Mouse (Mus musculus): ENCODE data around the gene Krtcap2. TPM values are rescaled to one million over a fixed set of nuclear protein-coding genes. Genes with fewer than 3 reads are reported as not detected.

Gene Krtcap2
- polyA plus RNA-seq, 1 experiment from 2014 or later, result 271 TPM

- Histone ChIP-seq H3K9me3 (replicated peaks) (no peaks in the 10 kb centered on the region), H3K27ac (peak overlapping the region; percentile 62), H3K4me2 (replicated peaks) (peak overlapping the region; percentile 89), H3K36me3 (no peaks in the 10 kb centered on the region), H3K9ac (peak overlapping the region; percentile 61), H3K4me3 (peak overlapping the region; percentile 43), H3K27me3 (peaks cover 52% of the 10 kb centered on the region), H3K4me1 (peaks cover 39% of the 10 kb centered on the region)
- ATAC-seq (ENCODE audit: low FRiP score), result peak; percentile 70
- 2% methylated on average over 35 of the region's 35 CpGs for WGBS
Measured at GRCm38 (mm10) chr3:89279153-89279890, 33.6 kb downstream of the Krtcap2 start.

GRCm38 (mm10) chr3:89280050-89280605 lies 34.4 kb downstream of the Krtcap2 start:
- H3K4me2 ChIP-seq (replicated peaks), result peak overlapping the region; percentile 89
- no peaks in the 10 kb centered on the region for H3K9me3 ChIP-seq (replicated peaks)
- H3K4me3 ChIP-seq, result peak overlapping the region; percentile 43
- H3K9ac ChIP-seq, result peak overlapping the region; percentile 61
- no peak overlapping the region for H3K27ac ChIP-seq
- no peaks in the 10 kb centered on the region for H3K36me3 ChIP-seq
- H3K27me3 ChIP-seq, result peaks cover 52% of the 10 kb centered on the region
- peaks cover 39% of the 10 kb centered on the region for H3K4me1 ChIP-seq
- peak; percentile 7 for ATAC-seq (ENCODE audit: low FRiP score)
- under 1% methylated on average over 29 of the region's 29 CpGs for WGBS

GRCm38 (mm10) chr3:89280606-89281511 lies 35.1 kb downstream of the Krtcap2 start, which contains the start of gene Efna1:
Efna1 (minus strand) TSS chr3:89281142.
- H3K27ac ChIP-seq, result no peak within 1 kb of the TSS
- H3K4me2 ChIP-seq (replicated peaks), result peak within 1 kb of the TSS; percentile 89
- peak within 1 kb of the TSS; percentile 61 for H3K9ac ChIP-seq
- WGBS, result under 1% methylated on average over 52 of the region's 52 CpGs
- peak; percentile 24; the same call in 1 of the 2 replicates for ATAC-seq (ENCODE audit: low FRiP score)
- peaks cover 52% of the 10 kb centered on the region for H3K27me3 ChIP-seq
- no peaks in the 10 kb centered on the region for H3K36me3 ChIP-seq
- peak within 1 kb of the TSS; percentile 43 for H3K4me3 ChIP-seq
- H3K9me3 ChIP-seq (replicated peaks), result no peaks in the 10 kb centered on the region
- peaks cover 39% of the 10 kb centered on the region for H3K4me1 ChIP-seq

- H3K9me3 ChIP-seq (replicated peaks), result no peaks in the 10 kb centered on the region
- H3K27me3 ChIP-seq, result peaks cover 52% of the 10 kb centered on the region
- peak overlapping the region; percentile 43 for H3K4me3 ChIP-seq
- peaks cover 40% of the 10 kb centered on the region for H3K4me1 ChIP-seq
- WGBS, result 13% methylated on average over 20 of the region's 20 CpGs
- no peak for ATAC-seq (ENCODE audit: low FRiP score)
- peak overlapping the region; percentile 89 for H3K4me2 ChIP-seq (replicated peaks)
- H3K27ac ChIP-seq, result no peak overlapping the region
- no peaks in the 10 kb centered on the region for H3K36me3 ChIP-seq
- H3K9ac ChIP-seq, result no peak overlapping the region; the same call in 1 of the 2 replicates
Measured at GRCm38 (mm10) chr3:89281579-89282290, 36.0 kb downstream of the Krtcap2 start.

- peaks cover 37% of the 10 kb centered on the region for H3K4me1 ChIP-seq
- H3K9ac ChIP-seq, result no peak overlapping the region
- no peaks in the 10 kb centered on the region for H3K9me3 ChIP-seq (replicated peaks)
- no peak overlapping the region for H3K4me2 ChIP-seq (replicated peaks)
- H3K36me3 ChIP-seq, result no peaks in the 10 kb centered on the region
- ATAC-seq (ENCODE audit: low FRiP score), result no peak
- H3K4me3 ChIP-seq, result no peak overlapping the region
- whole genome bisulfite sequencing, result 26% methylated on average over 4 of the region's 4 CpGs
- H3K27me3 ChIP-seq, result peaks cover 48% of the 10 kb centered on the region
- H3K27ac ChIP-seq, result no peak overlapping the region
Measured at GRCm38 (mm10) chr3:89282291-89282643, 36.5 kb downstream of the Krtcap2 start.

GRCm38 (mm10) chr3:89284261-89284660 lies 38.5 kb downstream of the Krtcap2 start:
- Histone ChIP-seq H3K9me3 (replicated peaks) (no peaks in the 10 kb centered on the region), H3K27me3 (peaks cover 28% of the 10 kb centered on the region), H3K4me2 (replicated peaks) (no peak overlapping the region), H3K9ac (no peak overlapping the region), H3K36me3 (no peaks in the 10 kb centered on the region), H3K4me3 (no peak overlapping the region), H3K4me1 (peaks cover 27% of the 10 kb centered on the region), H3K27ac (no peak overlapping the region)
- no peak for ATAC-seq (ENCODE audit: low FRiP score)
- 90% methylated on average over 3 of the region's 3 CpGs for WGBS

- Histone ChIP-seq H3K9me3 (replicated peaks) (no peaks in the 10 kb centered on the region), H3K4me3 (no peak overlapping the region), H3K27me3 (peaks cover 20% of the 10 kb centered on the region), H3K27ac (no peak overlapping the region), H3K9ac (no peak overlapping the region), H3K4me2 (replicated peaks) (no peak overlapping the region), H3K36me3 (no peaks in the 10 kb centered on the region), H3K4me1 (peaks cover 14% of the 10 kb centered on the region)
- ATAC-seq (ENCODE audit: low FRiP score), result no peak
- WGBS, result 27% methylated on average over 2 of the region's 2 CpGs
Measured at GRCm38 (mm10) chr3:89285526-89285925, 39.8 kb downstream of the Krtcap2 start.

- Histone ChIP-seq H3K9me3 (replicated peaks) (no peaks in the 10 kb centered on the region), H3K27me3 (peaks cover 3% of the 10 kb centered on the region; the same call in 1 of the 2 replicates), H3K4me1 (peaks cover 4% of the 10 kb centered on the region), H3K36me3 (no peaks in the 10 kb centered on the region), H3K27ac (no peak overlapping the region), H3K9ac (no peak overlapping the region), H3K4me2 (replicated peaks) (no peak overlapping the region), H3K4me3 (no peak overlapping the region)
- WGBS, result 60% methylated on average over 5 of the region's 5 CpGs
- no peak for ATAC-seq (ENCODE audit: low FRiP score)
Measured at GRCm38 (mm10) chr3:89287286-89287685, 41.5 kb downstream of the Krtcap2 start.

- H3K27ac ChIP-seq, result no peak overlapping the region
- H3K27me3 ChIP-seq, result 0 out of 2 replicates have a peak, but pooled peaks cover 3% of the 10 kb centered on the region
- no peak for ATAC-seq (ENCODE audit: low FRiP score)
- H3K9ac ChIP-seq, result no peak overlapping the region
- 52% methylated on average over 7 of the region's 7 CpGs for WGBS
- no peaks in the 10 kb centered on the region for H3K9me3 ChIP-seq (replicated peaks)
- H3K36me3 ChIP-seq, result no peaks in the 10 kb centered on the region
- no peak overlapping the region for H3K4me2 ChIP-seq (replicated peaks)
- no peak overlapping the region for H3K4me3 ChIP-seq
- H3K4me1 ChIP-seq, result peaks cover 4% of the 10 kb centered on the region
Measured at GRCm38 (mm10) chr3:89288503-89288928, 42.8 kb downstream of the Krtcap2 start.

- H3K4me1 ChIP-seq, result peaks cover 2% of the 10 kb centered on the region; the same call in 1 of the 2 replicates
- no peak overlapping the region for H3K27ac ChIP-seq
- H3K36me3 ChIP-seq, result no peaks in the 10 kb centered on the region
- H3K9ac ChIP-seq, result no peak overlapping the region
- H3K4me2 ChIP-seq (replicated peaks), result no peak overlapping the region
- ATAC-seq (ENCODE audit: low FRiP score), result no peak
- 80% methylated on average over 10 of the region's 10 CpGs for WGBS
- no peaks in the 10 kb centered on the region for H3K27me3 ChIP-seq
- no peak overlapping the region for H3K4me3 ChIP-seq
- H3K9me3 ChIP-seq (replicated peaks), result no peaks in the 10 kb centered on the region
Measured at GRCm38 (mm10) chr3:89291874-89292273, 46.1 kb downstream of the Krtcap2 start.

GRCm38 (mm10) chr3:89292303-89292702 lies 46.5 kb downstream of the Krtcap2 start:
- no peaks in the 10 kb centered on the region for H3K36me3 ChIP-seq
- no peak overlapping the region for H3K27ac ChIP-seq
- H3K9ac ChIP-seq, result no peak overlapping the region
- peaks cover 2% of the 10 kb centered on the region; the same call in 1 of the 2 replicates for H3K4me1 ChIP-seq
- 83% methylated on average over 5 of the region's 5 CpGs for WGBS
- no peak overlapping the region for H3K4me2 ChIP-seq (replicated peaks)
- no peak for ATAC-seq (ENCODE audit: low FRiP score)
- no peaks in the 10 kb centered on the region for H3K27me3 ChIP-seq
- H3K4me3 ChIP-seq, result no peak overlapping the region
- H3K9me3 ChIP-seq (replicated peaks), result no peaks in the 10 kb centered on the region
